Mouse (Mus musculus): ENCODE results near the gene Eea1. TPM values are rescaled to one million over a fixed set of nuclear protein-coding genes. Genes with fewer than 3 reads are reported as not detected.
A peak's percentile ranks its signal among the peaks of the same experiment; 100 is the strongest.
"Not testable (repeated sequence)": the region's sequence is repeated elsewhere in the genome, so short reads cannot be mapped to it uniquely, and the experiment has no call there.

Eea1 gene
- total RNA-seq (2021): 10 to 100 TPM; 26.2 to 27.2 TPM
- long read RNA-seq, experiment 1, partial matches to known transcripts: 7 of 10 reads
- long read RNA-seq, experiment 1, other reads (novel, unspliced or antisense): 2 of 10 reads
- long read RNA-seq, experiment 2, full-length matches to known transcripts: 1 of 2 reads
- long read RNA-seq, experiment 2, partial matches to known transcripts: 0 of 2 reads
- long read RNA-seq, experiment 2, other reads (novel, unspliced or antisense): 1 of 2 reads

GRCm38 (mm10) chr10:95940046-95940900, at the start of gene Eea1:
Gene Eea1 (plus strand): TSS chr10:95940650.
- DNase-seq: peak; percentile 96

- DNase-seq: no peak
Measured at GRCm38 (mm10) chr10:95891214-95891960, 49.1 kb upstream of the Eea1 start.

GRCm38 (mm10) chr10:95892132-95892531, 48.3 kb upstream of the Eea1 start:
- no peak for DNase-seq

GRCm38 (mm10) chr10:95893291-95893932, 47.0 kb upstream of the Eea1 start:
- DNase-seq: no peak

- peak; percentile 13 for DNase-seq
Measured at GRCm38 (mm10) chr10:95894036-95894855, 46.2 kb upstream of the Eea1 start.

- peak; percentile 71 for DNase-seq
Measured at GRCm38 (mm10) chr10:95894856-95895386, 45.5 kb upstream of the Eea1 start.

GRCm38 (mm10) chr10:95898471-95899154, 41.8 kb upstream of the Eea1 start:
- DNase-seq: peak; percentile 39

- DNase-seq: no peak
Measured at GRCm38 (mm10) chr10:95904668-95905067, 35.8 kb upstream of the Eea1 start.

GRCm38 (mm10) chr10:95909246-95909909, 31.1 kb upstream of the Eea1 start:
- DNase-seq: no peak

GRCm38 (mm10) chr10:95911016-95911415, 29.4 kb upstream of the Eea1 start:
- DNase-seq: no peak

- no peak for DNase-seq
Measured at GRCm38 (mm10) chr10:95914434-95915174, 25.8 kb upstream of the Eea1 start.

- no peak for DNase-seq
Measured at GRCm38 (mm10) chr10:95918716-95919115, 21.7 kb upstream of the Eea1 start.

GRCm38 (mm10) chr10:95923263-95924217, 16.9 kb upstream of the Eea1 start:
- no peak for DNase-seq

- not testable (repeated sequence) for DNase-seq
Measured at GRCm38 (mm10) chr10:95933631-95934030, 6.8 kb upstream of the Eea1 start.

- no peak for DNase-seq
Measured at GRCm38 (mm10) chr10:95940901-95941767, 684 bp downstream of the Eea1 start.

GRCm38 (mm10) chr10:95941768-95942425, 1.4 kb downstream of the Eea1 start:
- DNase-seq: peak; percentile 10
